Mouse (Mus musculus): ENCODE data around the gene Uhrf2. TPM values are rescaled to one million over a fixed set of nuclear protein-coding genes. Genes with fewer than 3 reads are reported as not detected.
"Not testable (repeated sequence)": the region's sequence is repeated elsewhere in the genome, so short reads cannot be mapped to it uniquely, and the experiment has no call there.

The Uhrf2 gene
- polyA plus RNA-seq, 1 experiment: 32.0 TPM

GRCm38 (mm10) chr19:30010520-30011296 is 19.6 kb upstream of the Uhrf2 start:
- Histone ChIP-seq H3K4me1 (ENCODE audit: control insufficient read depth, insufficient read depth, low read length) (no peaks in the 10 kb centered on the region), H3K4me3 (replicated peaks; ENCODE audit: control insufficient read depth, low read depth, low read length) (no peak overlapping the region), H3K27ac (ENCODE audit: control insufficient read depth, insufficient read depth, low read depth, low read length, poor library complexity) (no peak overlapping the region)
- 22% methylated on average over 13 of the region's 13 CpGs for WGBS
- TF ChIP-seq CTCF (IDR thresholded peaks at IDR 0.05; ENCODE audit: control insufficient read depth, insufficient read depth, low read length) (no peak), POLR2A (IDR thresholded peaks at IDR 0.05; ENCODE audit: borderline replicate concordance, control insufficient read depth, low read depth, low read length) (no peak)

GRCm38 (mm10) chr19:30014331-30014730 is 16.0 kb upstream of the Uhrf2 start:
- no peaks in the 10 kb centered on the region for H3K4me1 ChIP-seq (ENCODE audit: control insufficient read depth, insufficient read depth, low read length)
- TF ChIP-seq POLR2A (IDR thresholded peaks at IDR 0.05; ENCODE audit: borderline replicate concordance, control insufficient read depth, low read depth, low read length) (no peak), CTCF (IDR thresholded peaks at IDR 0.05; ENCODE audit: control insufficient read depth, insufficient read depth, low read length) (no peak)
- H3K4me3 ChIP-seq (replicated peaks; ENCODE audit: control insufficient read depth, low read depth, low read length): no peak overlapping the region
- WGBS: 54% methylated on average over 3 of the region's 3 CpGs
- no peak overlapping the region for H3K27ac ChIP-seq (ENCODE audit: control insufficient read depth, insufficient read depth, low read depth, low read length, poor library complexity)

GRCm38 (mm10) chr19:30016156-30016555 is 14.2 kb upstream of the Uhrf2 start:
- no peak overlapping the region for H3K4me3 ChIP-seq (replicated peaks; ENCODE audit: control insufficient read depth, low read depth, low read length)
- H3K27ac ChIP-seq (ENCODE audit: control insufficient read depth, insufficient read depth, low read depth, low read length, poor library complexity): no peak overlapping the region
- WGBS: 74% methylated on average over 6 of the region's 6 CpGs

GRCm38 (mm10) chr19:30023419-30023818 is 6.9 kb upstream of the Uhrf2 start:
- H3K4me1 ChIP-seq (ENCODE audit: control insufficient read depth, insufficient read depth, low read length); H3K27ac ChIP-seq (ENCODE audit: control insufficient read depth, insufficient read depth, low read depth, low read length, poor library complexity); H3K4me3 ChIP-seq (replicated peaks; ENCODE audit: control insufficient read depth, low read depth, low read length): not testable (repeated sequence)
- WGBS: 89% methylated on average over 10 of the region's 10 CpGs

More at GRCm38 (mm10) chr19:30016156-30016555, 14.2 kb upstream of the Uhrf2 start:
- no peaks in the 10 kb centered on the region for H3K4me1 ChIP-seq (ENCODE audit: control insufficient read depth, insufficient read depth, low read length)
- TF ChIP-seq POLR2A (IDR thresholded peaks at IDR 0.05; ENCODE audit: borderline replicate concordance, control insufficient read depth, low read depth, low read length) (no peak), CTCF (IDR thresholded peaks at IDR 0.05; ENCODE audit: control insufficient read depth, insufficient read depth, low read length) (no peak)

- Histone ChIP-seq H3K4me1 (ENCODE audit: control insufficient read depth, insufficient read depth, low read length) (no peaks in the 10 kb centered on the region), H3K27ac (ENCODE audit: control insufficient read depth, insufficient read depth, low read depth, low read length, poor library complexity) (no peak overlapping the region), H3K4me3 (replicated peaks; ENCODE audit: control insufficient read depth, low read depth, low read length) (no peak overlapping the region)
- 93% methylated on average over 11 of the region's 11 CpGs for WGBS
- TF ChIP-seq CTCF (IDR thresholded peaks at IDR 0.05; ENCODE audit: control insufficient read depth, insufficient read depth, low read length) (no peak), POLR2A (IDR thresholded peaks at IDR 0.05; ENCODE audit: borderline replicate concordance, control insufficient read depth, low read depth, low read length) (no peak)
Observed at GRCm38 (mm10) chr19:30029002-30029710, 1.2 kb upstream of the Uhrf2 start.

GRCm38 (mm10) chr19:30030636-30031467 is 539 bp downstream of the Uhrf2 start:
- TF ChIP-seq POLR2A (IDR thresholded peaks at IDR 0.05; ENCODE audit: borderline replicate concordance, control insufficient read depth, low read depth, low read length) (no peak), CTCF (IDR thresholded peaks at IDR 0.05; ENCODE audit: control insufficient read depth, insufficient read depth, low read length) (no peak)
- under 1% methylated on average over 90 of the region's 92 CpGs for WGBS
- H3K27ac ChIP-seq (ENCODE audit: control insufficient read depth, insufficient read depth, low read depth, low read length, poor library complexity): peak overlapping the region; percentile 96
- no peaks in the 10 kb centered on the region for H3K4me1 ChIP-seq (ENCODE audit: control insufficient read depth, insufficient read depth, low read length)
- peak overlapping the region; percentile 82 for H3K4me3 ChIP-seq (replicated peaks; ENCODE audit: control insufficient read depth, low read depth, low read length)

GRCm38 (mm10) chr19:30031468-30031931 is 1.2 kb downstream of the Uhrf2 start:
- TF ChIP-seq CTCF (IDR thresholded peaks at IDR 0.05; ENCODE audit: control insufficient read depth, insufficient read depth, low read length) (no peak), POLR2A (IDR thresholded peaks at IDR 0.05; ENCODE audit: borderline replicate concordance, control insufficient read depth, low read depth, low read length) (no peak)
- WGBS: 0% methylated on average over 7 of the region's 7 CpGs
- no peaks in the 10 kb centered on the region for H3K4me1 ChIP-seq (ENCODE audit: control insufficient read depth, insufficient read depth, low read length)
- peak overlapping the region; percentile 82 for H3K4me3 ChIP-seq (replicated peaks; ENCODE audit: control insufficient read depth, low read depth, low read length)
- no peak overlapping the region for H3K27ac ChIP-seq (ENCODE audit: control insufficient read depth, insufficient read depth, low read depth, low read length, poor library complexity)

GRCm38 (mm10) chr19:30032206-30032605 is 1.9 kb downstream of the Uhrf2 start:
- Histone ChIP-seq H3K27ac (ENCODE audit: control insufficient read depth, insufficient read depth, low read depth, low read length, poor library complexity) (no peak overlapping the region), H3K4me1 (ENCODE audit: control insufficient read depth, insufficient read depth, low read length) (no peaks in the 10 kb centered on the region)

More at GRCm38 (mm10) chr19:30032206-30032605, 1.9 kb downstream of the Uhrf2 start:
- TF ChIP-seq CTCF (IDR thresholded peaks at IDR 0.05; ENCODE audit: control insufficient read depth, insufficient read depth, low read length): no peak
- WGBS: 47% methylated on average over 3 of the region's 3 CpGs
- H3K4me3 ChIP-seq (replicated peaks; ENCODE audit: control insufficient read depth, low read depth, low read length): no peak overlapping the region
